Mouse (Mus musculus) liver, embryonic 14.5 days (tissue): ENCODE results near the gene Myl3. TPM values are rescaled to one million over a fixed set of nuclear protein-coding genes. Genes with fewer than 3 reads are reported as not detected.

Source experiments
- ATAC-seq: fragments of 200-750 bp; cut with Nextera tagmentation; 2 replicates; pipeline ENCODE4 v1.8.0; 2017; ENCODE audit warnings: moderate number of reproducible peaks, mild to moderate bottlenecking, moderate library complexity; ENCODE audit not compliant: insufficient read depth
- DNase-seq, 3 experiments: peaks; one replicate each; pipeline ENCODE4 v3.0.0-alpha.2; 2012 to 2013; ENCODE audit warnings: low read depth in 3 of 3, low spot score in 3 of 3
- H3K27ac ChIP-seq: fragments of 300-500 bp; sonication (generic); 2 replicates; pipeline ENCODE4 v1.5.1; 2014; ENCODE audit warnings: moderate library complexity, mild to moderate bottlenecking, control low read depth, inconsistent platforms
- H3K27me3 ChIP-seq: fragments of 300-500 bp; sonication (generic); 2 replicates; pipeline ENCODE4 v1.6.1; 2014; ENCODE audit warnings: mild to moderate bottlenecking, low read length, moderate library complexity; ENCODE audit not compliant: control insufficient read depth, insufficient read depth
- H3K36me3 ChIP-seq: fragments of 300-500 bp; sonication (generic); replicated peaks from 2 replicates; pipeline ENCODE4 v1.6.1; 2014; ENCODE audit warnings: low read depth; ENCODE audit not compliant: control insufficient read depth, insufficient read depth
- H3K4me1 ChIP-seq, 2 experiments: fragments of 200-500 bp in 1 of 2; fragments of 300-500 bp in 1 of 2; sonication (generic) in 1 of 2; replicated peaks; 2 replicates each; pipeline ENCODE4 v1.6.1; 2012 to 2014; ENCODE audit warnings: antibody characterized with exemption in 1 of 2, inconsistent platforms in 1 of 2, low read length in 1 of 2; ENCODE audit not compliant: control insufficient read depth in 2 of 2, insufficient read depth in 2 of 2
- H3K4me2 ChIP-seq: fragments of 300-500 bp; sonication (generic); 2 replicates; pipeline ENCODE4 v1.6.1; 2014; ENCODE audit warnings: low read depth, mild to moderate bottlenecking, control low read depth, moderate library complexity
- H3K4me3 ChIP-seq, 2 experiments: fragments of 200-500 bp in 1 of 2; fragments of 300-500 bp in 1 of 2; sonication (generic) in 1 of 2; 2 replicates each; pipeline ENCODE4 v1.5.1; 2012 to 2014; ENCODE audit warnings: low read depth in 2 of 2, low read length in 2 of 2, mild to moderate bottlenecking in 2 of 2, control low read depth in 1 of 2, inconsistent platforms in 1 of 2, moderate library complexity in 1 of 2; ENCODE audit not compliant: insufficient read depth in 1 of 2
- H3K9ac ChIP-seq: fragments of 300-500 bp; sonication (generic); replicated peaks from 2 replicates; pipeline ENCODE4 v1.6.1; 2014; ENCODE audit warnings: mild to moderate bottlenecking, control low read depth, moderate library complexity
- H3K9me3 ChIP-seq: fragments of 300-500 bp; sonication (generic); 2 replicates; pipeline ENCODE4 v1.6.1; 2016; ENCODE audit warnings: low read length, mixed read lengths; ENCODE audit not compliant: control insufficient read depth
- CTCF ChIP-seq: IDR thresholded peaks from 2 replicates; pipeline ENCODE4 v1.5.1; 2016; ENCODE audit warnings: antibody characterized with exemption, low read depth, control low read depth
- EP300 ChIP-seq: IDR thresholded peaks from 2 replicates; pipeline ENCODE4 v1.6.1; 2016; ENCODE audit warnings: antibody characterized with exemption, low read depth
- WGBS: fragments of 180-500 bp; shearing (Covaris S2); extraction: QIAGEN DNeasy Blood & Tissue Kit; methylation state at CpG from one replicate; pipeline ENCODE4 v1.1.7; 2014; ENCODE audit not compliant: insufficient replicate concordance; 5-methylcytosine and 5-hydroxymethylcytosine counted together
- polyA plus RNA-seq, 2 experiments: library from polyadenylated mRNA; depleted of rRNA in 1 of 2; stranded (reverse) in 1 of 2; unstranded in 1 of 2; fragments of >200 nt; fragmentation: Nextera tagmentation in 1 of 2; extraction: Ambion mirVana in 1 of 2; gene quantifications; 2 replicates each; pipeline versions ENCODE4 v1.2.1 to v1.2.3; 2012 to 2014

Gene Myl3
- polyA plus RNA-seq, 2 experiments, result 0.18 TPM; not detected in 1

- TF ChIP-seq EP300, result no peak
- no peak for TF ChIP-seq CTCF
- no peaks in the 10 kb centered on the region for H3K36me3 ChIP-seq
- 50% methylated on average over 2 of the region's 2 CpGs for WGBS
- H3K4me3 ChIP-seq, result no peak overlapping the region
- H3K27me3 ChIP-seq, result peaks cover 24% of the 10 kb centered on the region
- no peak for ATAC-seq
- no peak for DNase-seq
- no peaks in the 10 kb centered on the region for H3K9me3 ChIP-seq
- H3K4me2 ChIP-seq, result no peak overlapping the region
- peaks cover 0 to 41% of the 10 kb centered on the region in 2 experiments; a peak in 2 of 4 replicates for H3K4me1 ChIP-seq
- no peak overlapping the region for H3K9ac ChIP-seq
- no peak overlapping the region for H3K27ac ChIP-seq
Measured at GRCm38 (mm10) chr9:110748451-110748850, 6.8 kb downstream of the Myl3 start.

DNA sequence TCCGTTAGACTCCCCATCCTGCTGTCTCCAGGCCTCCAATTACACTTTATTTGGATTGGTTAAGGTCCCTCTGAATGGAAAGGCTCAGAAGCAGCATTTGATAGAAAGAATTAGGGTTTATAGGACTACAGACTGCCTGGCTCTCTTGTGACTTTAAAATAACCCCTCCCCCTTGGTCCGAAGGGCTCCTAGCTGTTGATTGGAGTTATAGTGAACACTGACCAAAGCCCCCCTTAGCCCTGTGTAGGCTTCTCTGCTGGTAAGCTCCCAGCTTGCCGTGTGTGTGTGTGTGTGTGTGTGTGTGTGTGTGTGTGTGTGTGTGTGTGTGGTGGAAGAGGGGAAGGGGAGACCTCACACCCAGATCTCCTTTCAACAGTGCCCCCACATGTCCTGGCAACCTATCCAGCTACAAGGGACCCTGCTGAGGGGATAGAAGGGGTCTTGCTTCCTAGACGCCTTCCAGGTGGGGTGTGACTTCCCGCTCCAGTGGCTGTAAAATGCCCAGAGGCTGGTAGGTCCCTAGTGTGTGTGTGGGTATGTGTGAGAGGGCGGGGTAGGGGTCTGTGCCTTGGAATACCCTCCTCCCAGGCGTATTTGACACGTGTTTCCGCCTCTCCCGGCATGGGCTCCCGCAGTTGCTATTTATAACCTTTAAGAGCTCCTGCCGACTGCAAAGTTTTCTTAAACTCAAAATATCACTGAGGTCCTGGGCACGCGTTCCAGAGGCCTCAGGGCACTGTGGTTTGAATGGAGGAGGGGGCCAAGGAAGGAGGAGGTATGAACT is 8.9 kb downstream of the Myl3 start:
- peaks cover 0 to 32% of the 10 kb centered on the region in 2 experiments; a peak in 2 of 4 replicates for H3K4me1 ChIP-seq
- ATAC-seq, result no peak
- no peak overlapping the region for H3K27ac ChIP-seq
- H3K27me3 ChIP-seq, result peaks cover 2% of the 10 kb centered on the region
- no peaks in the 10 kb centered on the region for H3K36me3 ChIP-seq
- H3K4me2 ChIP-seq, result no peak overlapping the region
- 24% methylated on average over 14 of the region's 14 CpGs for WGBS
- no peaks in the 10 kb centered on the region for H3K9me3 ChIP-seq
- H3K9ac ChIP-seq, result no peak overlapping the region
- no peak for TF ChIP-seq CTCF
- no peak for TF ChIP-seq EP300
- no peak overlapping the region for H3K4me3 ChIP-seq
- DNase-seq, result no peak

DNA sequence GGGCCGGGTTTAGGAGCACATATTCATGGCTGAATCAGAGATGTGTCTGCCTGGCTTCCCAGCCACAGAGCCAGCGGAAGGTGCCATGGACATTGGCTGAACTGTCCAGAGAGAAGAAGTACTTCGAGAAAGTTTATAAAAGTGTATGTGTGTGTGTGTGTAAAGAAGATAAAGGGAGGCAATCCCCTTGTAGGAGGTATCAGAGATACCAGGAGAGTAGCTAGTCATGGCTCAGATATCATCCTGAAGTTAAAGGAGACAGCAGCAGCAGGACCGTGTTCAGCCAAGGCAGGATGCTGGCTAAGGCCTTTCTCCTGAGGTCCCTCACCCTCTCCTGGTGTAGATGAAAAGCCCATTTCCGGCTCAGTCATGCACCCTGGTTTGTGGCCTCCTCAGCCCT is 9.8 kb downstream of the Myl3 start:
- no peak overlapping the region for H3K4me3 ChIP-seq
- H3K27ac ChIP-seq, result no peak overlapping the region
- DNase-seq (no peak), ATAC-seq (peak; percentile 51; the same call in 1 of the 2 replicates)
- H3K4me2 ChIP-seq, result no peak overlapping the region
- no peaks in the 10 kb centered on the region; the same call in none of the 2 replicates for H3K27me3 ChIP-seq
- TF ChIP-seq EP300 (no peak), CTCF (no peak)
- 22% methylated on average over 5 of the region's 5 CpGs for WGBS
- no peak overlapping the region for H3K9ac ChIP-seq
- no peaks in the 10 kb centered on the region for H3K9me3 ChIP-seq
- no peaks in the 10 kb centered on the region for H3K36me3 ChIP-seq
- H3K4me1 ChIP-seq, result peaks cover 0 to 30% of the 10 kb centered on the region in 2 experiments; a peak in 2 of 4 replicates

- Histone ChIP-seq H3K4me1 (peaks cover 0 to 28% of the 10 kb centered on the region in 2 experiments; a peak in 2 of 4 replicates), H3K36me3 (no peaks in the 10 kb centered on the region), H3K27ac (no peak overlapping the region), H3K9me3 (no peaks in the 10 kb centered on the region), H3K27me3 (no peaks in the 10 kb centered on the region; the same call in none of the 2 replicates), H3K4me2 (no peak overlapping the region), H3K4me3 (no peak overlapping the region), H3K9ac (no peak overlapping the region)
- DNase-seq (no peak), ATAC-seq (peak; percentile 38; the same call in 1 of the 2 replicates)
- TF ChIP-seq EP300, result no peak
- WGBS, result 32% methylated on average over 4 of the region's 4 CpGs
Measured at GRCm38 (mm10) chr9:110752917-110753435, 11.3 kb downstream of the Myl3 start.

- Histone ChIP-seq H3K27me3 (no peaks in the 10 kb centered on the region; the same call in 1 of the 2 replicates), H3K4me1 (peaks cover 0 to 28% of the 10 kb centered on the region in 2 experiments; a peak in 2 of 4 replicates), H3K9me3 (no peaks in the 10 kb centered on the region), H3K9ac (no peak overlapping the region), H3K36me3 (no peaks in the 10 kb centered on the region), H3K4me3 (no peak overlapping the region), H3K27ac (no peak overlapping the region), H3K4me2 (no peak overlapping the region)
- WGBS, result 57% methylated on average over 4 of the region's 4 CpGs
- TF ChIP-seq CTCF (no peak), EP300 (no peak)
- ATAC-seq, result no peak
- no peak for DNase-seq
Measured at GRCm38 (mm10) chr9:110753773-110754172, 12.1 kb downstream of the Myl3 start.
